Mouse (Mus musculus) spleen, adult 2 months (tissue): ENCODE measurements around the gene Zkscan14. TPM values are rescaled to one million over a fixed set of nuclear protein-coding genes. Genes with fewer than 3 reads are reported as not detected.
A peak's percentile ranks its signal among the peaks of the same experiment; 100 is the strongest.

ENCODE experiments used
- DNase-seq, 2 experiments: peaks; one replicate each; pipeline versions ENCODE4 v3.0.0 to v3.0.0-alpha.2; 2012 to 2021; ENCODE audit warnings: low spot score in 2 of 2, low read depth in 1 of 2
- H3K27ac ChIP-seq: fragments of 200-500 bp; 2 replicates; pipeline ENCODE4 v1.5.1; 2012; ENCODE audit warnings: low read length, inconsistent platforms; ENCODE audit not compliant: insufficient read depth
- H3K27me3 ChIP-seq: fragments of 200-500 bp; 2 replicates; pipeline ENCODE4 v1.6.1; 2012; ENCODE audit warnings: mild to moderate bottlenecking, moderate library complexity, low read length, inconsistent platforms; ENCODE audit not compliant: control insufficient read depth, insufficient read depth
- H3K36me3 ChIP-seq: fragments of 200-500 bp; 2 replicates; pipeline ENCODE4 v1.6.1; 2012; ENCODE audit warnings: mild to moderate bottlenecking, low read length, inconsistent platforms; ENCODE audit not compliant: control insufficient read depth, insufficient read depth
- H3K4me1 ChIP-seq: fragments of 200-500 bp; 2 replicates; pipeline ENCODE4 v1.6.1; 2011; ENCODE audit warnings: inconsistent platforms; ENCODE audit not compliant: control insufficient read depth, insufficient read depth, insufficient read length
- H3K4me3 ChIP-seq: fragments of 200-500 bp; 2 replicates; pipeline ENCODE4 v1.5.1; 2011; ENCODE audit warnings: mild to moderate bottlenecking, inconsistent platforms; ENCODE audit not compliant: insufficient read depth, insufficient read length; ENCODE audit errors: extremely low read depth
- CTCF ChIP-seq: fragments of 200-500 bp; IDR thresholded peaks from 2 replicates; pipeline ENCODE4 v1.5.1; 2011; ENCODE audit warnings: mild to moderate bottlenecking, inconsistent platforms; ENCODE audit not compliant: insufficient read depth, insufficient read length, insufficient replicate concordance; ENCODE audit errors: extremely low read depth
- POLR2A ChIP-seq: fragments of 200-500 bp; IDR thresholded peaks from 2 replicates; pipeline ENCODE4 v1.6.1; 2011; ENCODE audit warnings: low read depth, low read length, inconsistent platforms
- WGBS: fragments of 180-500 bp; shearing (Covaris S2); methylation state at CpG from one replicate; pipeline ENCODE4 v1.1.7; 2018; 5-methylcytosine and 5-hydroxymethylcytosine counted together
- polyA plus RNA-seq: library from polyadenylated mRNA; depleted of rRNA; stranded (reverse); fragments of >200 nt; gene quantifications from 2 replicates; pipeline ENCODE4 v1.2.3, GENCODE M21; 2012

The Zkscan14 gene
- polyA plus RNA-seq, 1 experiment: 3.4 TPM

GRCm38 (mm10) chr5:145205041-145205440, 3.4 kb upstream of the Zkscan14 start:
- WGBS: 21% methylated on average over 9 of the region's 9 CpGs

GRCm38 (mm10) chr5:145203936-145204691, 2.4 kb upstream of the Zkscan14 start, which contains the start of gene Zkscan5:
TSS of gene Zkscan5 (plus strand) at chr5:145204562.
- peaks cover 7% of the 10 kb centered on the region for H3K4me1 ChIP-seq
- peak; percentile 95 for DNase-seq
- H3K27me3 ChIP-seq: no peaks in the 10 kb centered on the region
- H3K36me3 ChIP-seq: peaks cover 1% of the 10 kb centered on the region; the same call in 1 of the 2 replicates
- peak within 1 kb of the TSS; percentile 71 for H3K4me3 ChIP-seq
- WGBS: under 1% methylated on average over 22 of the region's 22 CpGs
- H3K27ac ChIP-seq: peak within 1 kb of the TSS; percentile 78
- TF ChIP-seq CTCF (no peak), POLR2A (peak; percentile 51)

More at GRCm38 (mm10) chr5:145205041-145205440, 3.4 kb upstream of the Zkscan14 start:
- no peak for DNase-seq
- H3K36me3 ChIP-seq: peaks cover 1% of the 10 kb centered on the region; the same call in 1 of the 2 replicates
- TF ChIP-seq CTCF (no peak), POLR2A (no peak)
- peaks cover 7% of the 10 kb centered on the region for H3K4me1 ChIP-seq
- H3K4me3 ChIP-seq: peak overlapping the region; percentile 13
- H3K27ac ChIP-seq: no peak overlapping the region
- H3K27me3 ChIP-seq: no peaks in the 10 kb centered on the region

- Histone ChIP-seq H3K27ac (no peak overlapping the region), H3K27me3 (no peaks in the 10 kb centered on the region), H3K4me1 (peaks cover 7% of the 10 kb centered on the region), H3K36me3 (peaks cover 9% of the 10 kb centered on the region), H3K4me3 (no peak overlapping the region)
- 46% methylated on average over 3 of the region's 3 CpGs for WGBS
- no peak for DNase-seq
- TF ChIP-seq CTCF: no peak
- TF ChIP-seq POLR2A: no peak
Observed at GRCm38 (mm10) chr5:145202446-145202845, 778 bp upstream of the Zkscan14 start.

- peaks cover 6% of the 10 kb centered on the region for H3K4me1 ChIP-seq
- TF ChIP-seq CTCF (no peak), POLR2A (no peak)
- no peak overlapping the region for H3K27ac ChIP-seq
- WGBS: 60% methylated on average over 7 of the region's 7 CpGs
- H3K36me3 ChIP-seq: peaks cover 14% of the 10 kb centered on the region
- H3K27me3 ChIP-seq: no peaks in the 10 kb centered on the region
- H3K4me3 ChIP-seq: no peak overlapping the region
- no peak for DNase-seq
Observed at GRCm38 (mm10) chr5:145200387-145200786, 1.3 kb downstream of the Zkscan14 start.

- Histone ChIP-seq H3K4me3 (peak within 1 kb of the TSS; percentile 71), H3K4me1 (no peaks in the 10 kb centered on the region; the same call in 1 of the 2 replicates), H3K27me3 (no peaks in the 10 kb centered on the region), H3K36me3 (peaks cover 14% of the 10 kb centered on the region), H3K27ac (peak within 1 kb of the TSS; percentile 75)
- DNase-seq: no peak
- 93% methylated on average over 2 of the region's 2 CpGs for WGBS
- TF ChIP-seq POLR2A: no peak
- no peak for TF ChIP-seq CTCF
Observed at GRCm38 (mm10) chr5:145191962-145192361, 9.7 kb downstream of the Zkscan14 start, which contains the start of gene Atp5j2. TSS of gene Atp5j2 (minus strand) at chr5:145192062.

- TF ChIP-seq CTCF (no peak), POLR2A (peak; percentile 58; the same call in 1 of the 2 replicates)
- Histone ChIP-seq H3K4me3 (peak overlapping the region; percentile 71), H3K27me3 (no peaks in the 10 kb centered on the region), H3K36me3 (peaks cover 22% of the 10 kb centered on the region), H3K4me1 (no peaks in the 10 kb centered on the region; the same call in 1 of the 2 replicates), H3K27ac (peak overlapping the region; percentile 75)
- DNase-seq: peak; percentile 67 to 91
- WGBS: under 1% methylated on average over 41 of the region's 41 CpGs
Observed at GRCm38 (mm10) chr5:145190875-145191798, 10.5 kb downstream of the Zkscan14 start.
